Mouse (Mus musculus): ENCODE measurements around the gene Smarcal1. TPM values are rescaled to one million over a fixed set of nuclear protein-coding genes. Genes with fewer than 3 reads are reported as not detected.
A peak's percentile ranks its signal among the peaks of the same experiment; 100 is the strongest.

Gene Smarcal1
- total RNA-seq (2021), result 10 to 100 TPM; 58.3 to 61.5 TPM

DNA sequence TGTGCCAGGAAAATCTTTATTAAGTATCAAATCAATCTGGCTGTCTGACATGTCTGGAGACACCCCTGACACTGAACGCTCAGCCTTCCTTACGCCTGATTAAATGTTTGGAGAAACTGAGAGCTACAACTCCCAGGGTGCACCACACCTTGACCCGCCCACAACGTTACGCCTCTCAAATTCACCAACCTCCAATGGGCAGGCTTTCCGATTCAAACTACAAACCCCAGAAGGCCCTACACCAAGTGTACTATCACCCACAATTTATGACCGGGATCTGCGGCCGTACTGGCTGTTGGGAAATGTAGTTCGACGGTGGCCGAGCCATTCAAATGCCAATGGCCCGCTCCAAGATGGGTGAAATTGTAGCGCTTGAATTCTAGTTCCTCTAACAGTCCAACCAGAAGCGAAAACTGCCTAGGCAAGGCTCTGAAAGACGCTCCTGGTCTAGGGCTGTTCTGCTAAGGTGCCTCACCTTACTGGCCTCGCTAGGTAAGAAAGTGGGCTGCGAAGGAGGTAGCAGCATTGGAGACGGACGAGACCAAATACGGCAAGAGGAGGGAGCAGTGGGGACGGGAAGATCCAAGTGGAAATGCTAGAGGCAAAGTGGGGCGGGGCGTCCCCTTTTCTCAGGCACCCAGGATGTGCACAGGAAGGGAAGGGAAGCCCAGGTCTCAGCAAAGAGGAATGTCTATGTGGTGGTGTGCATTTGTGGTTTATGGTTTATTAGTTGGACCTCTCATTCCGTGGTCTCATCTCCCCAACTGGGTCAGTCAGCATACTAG is at the start of gene Smarcal1:
Gene Smarcal1, plus strand, starts transcription at position 305 of the 785 bp plus-strand sequence.
- intact Hi-C loops (cut with DNase I), result loop anchor here (5.0 kb wide), 1 partner anchor 276 kb away; the partner anchor contains the start of gene Xrcc5
- peak; percentile 97 to 99 for DNase-seq (ENCODE audit: low spot score in 2 of 2)

GRCm38 (mm10) chr1:72533439-72533838 is 49.6 kb upstream of the Smarcal1 start:
- intact Hi-C loops (cut with DNase I), result no loop called here
- no peak for DNase-seq (ENCODE audit: low spot score in 2 of 2)

- intact Hi-C loops (cut with DNase I), result loop anchor here (5.0 kb wide), 3 partner anchors 41 to 229 kb away; partner anchors contain the start of gene Xrcc5
- peak; percentile 50 to 52 for DNase-seq (ENCODE audit: low spot score in 2 of 2)
Measured at GRCm38 (mm10) chr1:72535725-72536571, 47.1 kb upstream of the Smarcal1 start.

DNA sequence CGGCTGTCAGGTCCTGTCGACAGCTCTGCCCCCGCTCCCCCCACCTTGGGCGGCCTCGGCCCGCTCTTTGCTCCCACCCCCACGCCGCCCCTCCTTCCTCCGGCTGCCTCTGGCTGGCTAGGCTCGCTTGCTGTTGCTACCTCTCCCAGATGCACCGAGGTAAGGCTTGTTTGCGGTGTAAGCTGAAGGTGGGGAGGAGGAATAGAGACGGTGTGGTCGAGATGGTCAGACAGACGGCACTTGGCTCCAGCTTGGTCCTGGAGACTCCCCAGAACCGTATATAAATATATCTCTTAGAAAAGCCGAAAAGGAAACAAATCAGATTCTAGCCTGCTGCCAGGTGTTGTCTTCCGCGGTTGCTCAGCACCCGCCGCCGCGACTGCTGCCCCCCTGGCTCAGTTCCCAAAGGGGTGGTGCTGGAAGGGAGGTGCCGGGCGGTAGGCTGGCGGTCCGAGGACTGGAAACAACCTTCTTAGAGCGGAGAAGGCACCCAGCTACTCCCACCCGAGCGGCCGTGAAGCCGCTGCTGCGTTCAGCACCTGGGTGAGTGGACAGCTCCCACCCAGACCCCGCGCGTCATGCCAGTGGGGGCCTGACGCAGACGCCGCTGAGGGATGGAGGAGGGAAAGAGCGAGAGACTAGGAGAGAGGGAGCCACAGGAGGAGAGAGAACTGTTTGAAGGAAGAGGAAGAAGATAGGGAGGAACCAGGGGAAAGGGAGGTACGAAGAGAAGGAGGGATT is 46.3 kb upstream of the Smarcal1 start, which contains the start of gene March4:
Gene March4, minus strand, starts transcription at position 320 of the 741 bp plus-strand sequence.
- intact Hi-C loops (cut with DNase I), result loop anchor here (5.0 kb wide), 3 partner anchors 41 to 229 kb away; partner anchors contain the start of gene Xrcc5

GRCm38 (mm10) chr1:72538266-72538665 is 44.8 kb upstream of the Smarcal1 start:
- peak in 1 of 2 experiments; percentile 65 for DNase-seq (ENCODE audit: low spot score in 2 of 2)
- intact Hi-C loops (cut with DNase I), result loop anchor here (5.0 kb wide), 3 partner anchors 39 to 231 kb away; partner anchors contain the start of gene Xrcc5

More for the DNA sequence above, 46.3 kb upstream of the Smarcal1 start, which contains the start of gene March4:
- DNase-seq (ENCODE audit: low spot score in 2 of 2), result peak; percentile 80 to 85

- DNase-seq (ENCODE audit: low spot score in 2 of 2), result no peak
- intact Hi-C loops (cut with DNase I), result no loop called here
Measured at GRCm38 (mm10) chr1:72550317-72550716, 32.7 kb upstream of the Smarcal1 start.

- DNase-seq (ENCODE audit: low spot score in 2 of 2), result no peak
- intact Hi-C loops (cut with DNase I), result no loop called here
Measured at GRCm38 (mm10) chr1:72556471-72556870, 26.6 kb upstream of the Smarcal1 start.

DNA sequence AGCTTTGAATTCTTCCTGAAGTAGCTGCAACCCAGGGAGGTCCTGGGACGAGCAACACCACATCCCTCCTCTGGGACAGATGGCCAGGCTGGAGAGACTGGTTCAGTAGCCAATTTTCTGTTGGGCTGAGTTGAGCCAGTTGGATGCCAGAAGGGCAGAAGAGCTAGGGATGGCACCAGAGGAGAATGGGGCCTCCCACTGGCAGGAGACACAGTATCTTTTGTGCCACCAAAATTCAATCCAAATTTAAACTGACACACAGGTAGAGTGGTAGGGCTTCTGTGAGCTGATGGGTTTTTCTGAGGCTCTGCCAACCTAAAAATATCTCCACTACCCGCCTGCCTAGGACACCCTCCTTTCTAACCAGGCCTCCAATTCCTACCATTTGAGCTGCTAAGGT is 24.4 kb upstream of the Smarcal1 start:
- intact Hi-C loops (cut with DNase I), result no loop called here

DNA sequence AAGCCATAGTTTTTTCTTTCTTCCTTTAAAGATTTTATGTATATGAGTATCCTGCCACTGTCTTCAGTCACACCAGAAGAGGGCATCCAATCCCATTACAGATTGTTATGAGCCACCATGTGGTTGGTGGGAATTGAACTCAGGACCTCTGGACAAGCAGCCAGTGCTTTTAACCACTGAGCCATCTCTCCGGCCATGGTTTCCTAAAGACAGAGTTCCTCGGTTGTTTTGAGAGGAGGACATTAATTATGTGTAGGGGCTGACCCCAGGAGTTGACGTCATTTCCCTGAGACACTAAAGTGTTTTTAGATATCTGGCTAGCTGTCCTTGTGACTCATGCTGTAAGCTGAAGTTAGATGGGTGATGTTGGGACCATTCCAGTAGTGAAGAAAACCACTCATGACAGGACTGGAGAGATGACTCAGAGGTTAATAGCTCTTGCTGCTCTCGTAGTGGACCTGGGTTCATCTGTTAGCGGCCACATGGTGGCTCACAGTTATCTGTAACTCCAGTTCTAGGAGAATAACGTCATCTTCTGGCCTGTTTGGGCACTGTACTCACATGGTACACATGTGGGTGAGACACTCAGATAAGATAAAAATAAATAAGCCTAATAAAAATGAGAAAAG is 18.6 kb upstream of the Smarcal1 start:
- intact Hi-C loops (cut with DNase I), result no loop called here
- DNase-seq (ENCODE audit: low spot score in 2 of 2), result no peak

More for the DNA sequence above, 24.4 kb upstream of the Smarcal1 start:
- no peak for DNase-seq (ENCODE audit: low spot score in 2 of 2)

GRCm38 (mm10) chr1:72567056-72567455 is 16.0 kb upstream of the Smarcal1 start:
- intact Hi-C loops (cut with DNase I), result no loop called here
- DNase-seq (ENCODE audit: low spot score in 2 of 2), result no peak

DNA sequence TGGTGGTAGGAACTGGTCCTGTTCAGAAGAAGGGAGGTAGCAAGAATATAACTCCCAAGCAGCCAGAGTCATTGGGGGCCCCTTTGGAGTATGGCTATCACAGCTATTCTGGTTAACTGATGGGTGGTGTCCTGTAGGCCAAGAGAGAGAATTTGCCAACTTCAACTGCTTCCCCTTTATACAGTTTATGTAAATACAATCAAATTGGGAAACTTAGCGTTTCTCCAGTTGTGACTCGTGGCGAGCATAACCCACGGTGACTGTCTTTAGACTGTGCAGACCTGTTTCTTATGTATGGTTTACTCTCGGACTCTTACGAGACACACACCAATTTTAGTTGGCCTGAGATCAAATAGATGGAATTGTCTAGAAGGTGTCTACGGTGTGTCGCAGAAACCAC is 14.3 kb upstream of the Smarcal1 start:
- intact Hi-C loops (cut with DNase I), result no loop called here
- no peak for DNase-seq (ENCODE audit: low spot score in 2 of 2)

GRCm38 (mm10) chr1:72574047-72574446 is 9.0 kb upstream of the Smarcal1 start:
- DNase-seq (ENCODE audit: low spot score in 2 of 2), result no peak
- intact Hi-C loops (cut with DNase I), result no loop called here

DNA sequence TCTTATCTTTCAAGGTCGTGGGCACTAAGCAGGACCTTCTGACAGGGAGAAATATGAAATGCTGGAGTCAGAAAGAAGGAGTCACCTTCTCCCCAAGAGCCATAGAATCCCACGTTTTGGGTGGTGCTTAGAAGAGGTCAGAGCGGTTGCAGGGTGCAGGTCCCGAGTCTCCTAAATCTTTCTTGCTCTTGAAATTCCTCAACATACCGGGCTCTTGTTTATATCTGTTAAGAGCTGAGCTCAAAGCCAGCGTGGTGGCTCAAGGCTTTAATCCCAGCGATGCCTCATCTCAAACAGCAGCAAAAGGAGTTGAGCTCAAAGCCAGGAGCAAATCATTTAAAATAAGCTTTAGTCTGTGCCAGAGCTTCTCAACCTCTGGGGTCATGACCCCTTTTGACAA is 8.4 kb upstream of the Smarcal1 start:
- intact Hi-C loops (cut with DNase I), result loop anchor here (5.0 kb wide), 2 partner anchors 37 to 107 kb away; partner anchors contain the start of gene March4
- DNase-seq (ENCODE audit: low spot score in 2 of 2), result no peak

- no peak for DNase-seq (ENCODE audit: low spot score in 2 of 2)
- intact Hi-C loops (cut with DNase I), result loop anchor here (5.0 kb wide), 2 partner anchors 38 to 108 kb away; partner anchors contain the start of gene March4
Measured at GRCm38 (mm10) chr1:72575121-72575520, 7.9 kb upstream of the Smarcal1 start.

DNA sequence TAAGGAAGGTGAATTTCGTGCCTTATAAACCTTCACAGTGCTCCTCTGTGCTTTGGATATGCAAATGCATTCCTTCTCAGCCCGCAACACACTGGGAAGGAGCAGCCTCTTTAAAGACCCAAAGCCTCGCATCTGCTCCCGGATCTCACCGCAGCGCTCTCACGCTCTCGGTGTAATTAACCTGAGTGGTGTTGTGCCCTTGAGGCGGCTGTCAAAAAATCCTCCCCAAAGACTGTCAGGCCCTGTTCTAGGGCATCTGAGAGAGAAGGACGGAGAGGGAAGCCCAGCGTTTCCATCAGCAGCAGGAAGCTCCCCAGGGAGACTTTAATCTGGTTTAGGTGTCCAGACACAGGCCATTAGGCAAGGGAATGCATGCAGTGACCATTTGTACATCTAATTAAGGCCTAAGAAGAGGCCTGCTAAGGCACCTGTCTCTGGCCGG is 5.5 kb upstream of the Smarcal1 start:
- intact Hi-C loops (cut with DNase I), result loop anchor here (5.0 kb wide), 2 partner anchors 40 to 110 kb away; partner anchors contain the start of gene March4
- DNase-seq (ENCODE audit: low spot score in 2 of 2), result peak in 1 of 2 experiments; percentile 24

- intact Hi-C loops (cut with DNase I), result loop anchor here (5.0 kb wide), 2 partner anchors 41 to 111 kb away; partner anchors contain the start of gene March4
- peak; percentile 33 to 76 for DNase-seq (ENCODE audit: low spot score in 2 of 2)
Measured at GRCm38 (mm10) chr1:72578351-72578750, 4.7 kb upstream of the Smarcal1 start.

DNA sequence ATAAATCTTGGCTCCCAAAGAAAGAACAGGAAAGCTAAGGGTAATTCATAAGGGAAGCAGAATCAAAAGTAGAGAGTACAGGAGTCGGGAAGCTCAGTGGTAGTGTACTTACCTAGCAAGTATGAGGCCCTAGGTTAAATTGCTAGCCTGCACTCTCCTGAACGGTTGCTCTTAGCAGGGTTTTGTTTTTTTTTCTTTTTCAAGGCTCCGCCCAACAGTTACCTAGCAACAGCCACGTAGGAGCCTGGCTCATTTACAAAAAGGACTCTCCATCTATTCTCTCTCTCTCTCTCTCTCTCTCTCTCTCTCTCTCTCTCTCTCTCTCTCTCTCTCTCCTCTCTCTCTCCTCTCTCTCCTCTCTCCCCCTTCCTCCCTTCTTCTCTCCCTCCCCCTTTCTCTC is 4.2 kb upstream of the Smarcal1 start:
- peak; percentile 26 to 63 for DNase-seq (ENCODE audit: low spot score in 2 of 2)
- intact Hi-C loops (cut with DNase I), result loop anchor here (5.0 kb wide), 2 partner anchors 42 to 112 kb away; partner anchors contain the start of gene March4

DNA sequence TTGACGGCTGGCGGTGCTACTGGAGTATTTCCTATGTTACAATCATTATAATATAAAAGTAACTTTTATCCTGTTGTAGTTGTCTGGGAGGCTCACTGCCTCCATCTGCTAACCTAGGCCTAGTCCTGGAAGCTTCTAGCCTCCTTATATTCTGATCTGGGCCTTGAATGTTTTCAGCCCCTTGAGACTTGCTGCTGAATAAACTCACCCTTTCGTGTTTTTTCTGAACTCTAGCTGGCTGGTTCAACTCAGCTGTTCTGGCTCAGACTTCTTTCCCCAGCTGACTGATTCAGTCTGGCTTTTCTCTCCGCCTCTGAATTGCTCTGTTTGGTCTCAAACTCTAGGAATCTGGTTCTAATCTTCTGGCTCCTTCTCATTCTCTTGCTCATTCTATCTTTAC is 855 bp downstream of the Smarcal1 start:
- intact Hi-C loops (cut with DNase I), result loop anchor here (5.0 kb wide), 1 partner anchor 277 kb away; the partner anchor contains the start of gene Xrcc5

More for the DNA sequence above, 855 bp downstream of the Smarcal1 start:
- DNase-seq (ENCODE audit: low spot score in 2 of 2), result no peak
